Mouse (Mus musculus) liver, embryonic 15.5 days (tissue): ENCODE measurements around the gene Zfp622. TPM values are rescaled to one million over a fixed set of nuclear protein-coding genes. Genes with fewer than 3 reads are reported as not detected.
"Not testable (repeated sequence)": the region's sequence is repeated elsewhere in the genome, so short reads cannot be mapped to it uniquely, and the experiment has no call there.

ENCODE experiments used
- ATAC-seq: fragments of 200-750 bp; cut with Nextera tagmentation; 2 replicates; pipeline ENCODE4 v1.8.0; 2017; ENCODE audit warnings: moderate number of reproducible peaks, mild to moderate bottlenecking, moderate library complexity; ENCODE audit not compliant: insufficient read depth
- H3K27ac ChIP-seq: fragments of 300-500 bp; sonication (generic); replicated peaks from 2 replicates; pipeline ENCODE4 v1.5.1; 2015; ENCODE audit warnings: mild to moderate bottlenecking, inconsistent platforms
- H3K27me3 ChIP-seq: fragments of 300-500 bp; sonication (generic); 2 replicates; pipeline ENCODE4 v1.6.1; 2015; ENCODE audit warnings: mild to moderate bottlenecking, inconsistent platforms
- H3K36me3 ChIP-seq: fragments of 300-500 bp; sonication (generic); replicated peaks from 2 replicates; pipeline ENCODE4 v1.6.1; 2015; ENCODE audit warnings: moderate library complexity, mild to moderate bottlenecking, inconsistent platforms
- H3K4me1 ChIP-seq: fragments of 300-500 bp; sonication (generic); replicated peaks from 2 replicates; pipeline ENCODE4 v1.6.1; 2015; ENCODE audit warnings: inconsistent platforms
- H3K4me2 ChIP-seq: fragments of 300-500 bp; sonication (generic); 2 replicates; pipeline ENCODE4 v1.6.1; 2015; ENCODE audit warnings: moderate library complexity, mild to moderate bottlenecking, inconsistent platforms
- H3K4me3 ChIP-seq: fragments of 300-500 bp; sonication (generic); replicated peaks from 2 replicates; pipeline ENCODE4 v1.5.1; 2015; ENCODE audit warnings: mild to moderate bottlenecking, inconsistent platforms
- H3K9ac ChIP-seq: fragments of 300-500 bp; sonication (generic); 2 replicates; pipeline ENCODE4 v1.6.1; 2015; ENCODE audit warnings: moderate library complexity, mild to moderate bottlenecking, inconsistent platforms
- H3K9me3 ChIP-seq: fragments of 300-500 bp; sonication (generic); replicated peaks from 2 replicates; pipeline ENCODE4 v1.6.1; 2016; ENCODE audit warnings: inconsistent platforms
- WGBS: fragments of 180-500 bp; shearing (Covaris S2); methylation state at CpG from one replicate; pipeline ENCODE4 v1.1.7; 2015; ENCODE audit warnings: mixed read lengths; ENCODE audit not compliant: insufficient replicate concordance; 5-methylcytosine and 5-hydroxymethylcytosine counted together
- polyA plus RNA-seq: library from polyadenylated mRNA; unstranded; fragments of >200 nt; fragmentation: Nextera tagmentation; extraction: Ambion mirVana; gene quantifications from 2 replicates; pipeline ENCODE4 v1.2.1, GENCODE M21; 2015

Zfp622 gene
- polyA plus RNA-seq, 1 experiment from 2014 or later = 12.1 TPM

GRCm38 (mm10) chr15:25972758-25973157 is 11.4 kb upstream of the Zfp622 start:
- ATAC-seq = no peak
- WGBS = 57% methylated on average over 5 of the region's 5 CpGs
- no peaks in the 10 kb centered on the region for H3K27me3 ChIP-seq
- no peaks in the 10 kb centered on the region for H3K36me3 ChIP-seq
- H3K27ac ChIP-seq = no peak overlapping the region
- H3K4me2 ChIP-seq = no peak overlapping the region
- H3K9me3 ChIP-seq = no peaks in the 10 kb centered on the region
- no peak overlapping the region for H3K9ac ChIP-seq
- no peak overlapping the region for H3K4me3 ChIP-seq
- no peaks in the 10 kb centered on the region for H3K4me1 ChIP-seq

GRCm38 (mm10) chr15:25974352-25974751 is 9.8 kb upstream of the Zfp622 start:
- H3K27me3 ChIP-seq = no peaks in the 10 kb centered on the region
- H3K9me3 ChIP-seq = no peaks in the 10 kb centered on the region
- H3K4me2 ChIP-seq = no peak overlapping the region
- H3K36me3 ChIP-seq = no peaks in the 10 kb centered on the region
- WGBS = 73% methylated on average over 4 of the region's 4 CpGs
- no peak overlapping the region for H3K4me3 ChIP-seq
- H3K27ac ChIP-seq = no peak overlapping the region
- H3K9ac ChIP-seq = no peak overlapping the region
- no peaks in the 10 kb centered on the region for H3K4me1 ChIP-seq
- ATAC-seq = no peak

- H3K4me2 ChIP-seq = no peak overlapping the region
These were observed 8.4 kb upstream of the Zfp622 start for GRCm38 (mm10) chr15:25975810-25976209.

GRCm38 (mm10) chr15:25983614-25984013 is 552 bp upstream of the Zfp622 start:
- H3K4me3 ChIP-seq = peak overlapping the region; percentile 97
- peaks cover 19% of the 10 kb centered on the region for H3K36me3 ChIP-seq
- H3K4me1 ChIP-seq = peaks cover 28% of the 10 kb centered on the region
- ATAC-seq = 0 out of 2 replicates have a peak, but pooled peaks have one; percentile 1
- WGBS = 17% methylated on average over 6 of the region's 6 CpGs
- 0 out of 2 replicates have a peak overlapping the region, but pooled peaks have one; percentile 94 for H3K27ac ChIP-seq
- not testable (repeated sequence) for H3K9me3 ChIP-seq, H3K27me3 ChIP-seq
- peak overlapping the region; percentile 49 for H3K9ac ChIP-seq
- peak overlapping the region; percentile 88 for H3K4me2 ChIP-seq

More at GRCm38 (mm10) chr15:25975810-25976209, 8.4 kb upstream of the Zfp622 start:
- Histone ChIP-seq H3K4me3 (no peak overlapping the region), H3K9ac (no peak overlapping the region), H3K9me3 (no peaks in the 10 kb centered on the region), H3K36me3 (no peaks in the 10 kb centered on the region), H3K4me1 (no peaks in the 10 kb centered on the region), H3K27ac (no peak overlapping the region), H3K27me3 (no peaks in the 10 kb centered on the region)
- WGBS = 73% methylated on average over 6 of the region's 6 CpGs
- no peak for ATAC-seq

- Histone ChIP-seq H3K4me3 (peak overlapping the region; percentile 97), H3K9ac (peak overlapping the region; percentile 87), H3K9me3 (no peaks in the 10 kb centered on the region), H3K27me3 (no peaks in the 10 kb centered on the region), H3K36me3 (peaks cover 29% of the 10 kb centered on the region), H3K27ac (peak overlapping the region; percentile 94), H3K4me1 (peaks cover 28% of the 10 kb centered on the region), H3K4me2 (peak overlapping the region; percentile 88)
- ATAC-seq = no peak; the same call in 1 of the 2 replicates
- WGBS = under 1% methylated on average over 71 of the region's 71 CpGs
These were observed 747 bp downstream of the Zfp622 start for GRCm38 (mm10) chr15:25984734-25985492.

GRCm38 (mm10) chr15:25992992-25993727 is 9.0 kb downstream of the Zfp622 start:
- H3K9ac ChIP-seq = no peak overlapping the region

GRCm38 (mm10) chr15:25995521-25995920 is 11.4 kb downstream of the Zfp622 start:
- peaks cover 66% of the 10 kb centered on the region for H3K36me3 ChIP-seq
- no peak overlapping the region for H3K9ac ChIP-seq
- no peak overlapping the region for H3K4me2 ChIP-seq
- H3K27ac ChIP-seq = no peak overlapping the region
- no peaks in the 10 kb centered on the region for H3K27me3 ChIP-seq
- no peaks in the 10 kb centered on the region for H3K9me3 ChIP-seq
- ATAC-seq = no peak
- WGBS = 46% methylated on average over 2 of the region's 2 CpGs
- no peaks in the 10 kb centered on the region for H3K4me1 ChIP-seq
- no peak overlapping the region for H3K4me3 ChIP-seq

More at GRCm38 (mm10) chr15:25992992-25993727, 9.0 kb downstream of the Zfp622 start:
- Histone ChIP-seq H3K36me3 (peaks cover 86% of the 10 kb centered on the region), H3K4me3 (no peak overlapping the region), H3K4me1 (no peaks in the 10 kb centered on the region), H3K4me2 (no peak overlapping the region), H3K9me3 (no peaks in the 10 kb centered on the region), H3K27me3 (no peaks in the 10 kb centered on the region), H3K27ac (no peak overlapping the region)
- 56% methylated on average over 8 of the region's 8 CpGs for WGBS
- no peak for ATAC-seq

GRCm38 (mm10) chr15:25999545-25999944 is 15.4 kb downstream of the Zfp622 start:
- H3K4me2 ChIP-seq, H3K27me3 ChIP-seq, H3K9me3 ChIP-seq, H3K27ac ChIP-seq, ATAC-seq, H3K4me3 ChIP-seq, H3K4me1 ChIP-seq, H3K9ac ChIP-seq: not testable (repeated sequence)
- 71% methylated on average over 5 of the region's 5 CpGs for WGBS
- H3K36me3 ChIP-seq = peaks cover 32% of the 10 kb centered on the region

GRCm38 (mm10) chr15:26008621-26009020 is 24.5 kb downstream of the Zfp622 start:
- Histone ChIP-seq H3K27me3 (no peaks in the 10 kb centered on the region), H3K27ac (no peak overlapping the region), H3K4me1 (no peaks in the 10 kb centered on the region), H3K9ac (no peak overlapping the region), H3K9me3 (no peaks in the 10 kb centered on the region), H3K36me3 (no peaks in the 10 kb centered on the region), H3K4me3 (no peak overlapping the region), H3K4me2 (no peak overlapping the region)
- 59% methylated on average over 3 of the region's 3 CpGs for WGBS
- ATAC-seq = no peak

- ATAC-seq = no peak
- no peak overlapping the region for H3K27ac ChIP-seq
- H3K4me3 ChIP-seq = no peak overlapping the region
- H3K4me2 ChIP-seq = no peak overlapping the region
- H3K36me3 ChIP-seq = no peaks in the 10 kb centered on the region
- H3K27me3 ChIP-seq = no peaks in the 10 kb centered on the region
- H3K4me1 ChIP-seq = no peaks in the 10 kb centered on the region
- 68% methylated on average over 4 of the region's 4 CpGs for WGBS
- no peaks in the 10 kb centered on the region for H3K9me3 ChIP-seq
- H3K9ac ChIP-seq = no peak overlapping the region
These were observed 28.7 kb downstream of the Zfp622 start for GRCm38 (mm10) chr15:26012891-26013290.

- no peak for ATAC-seq
- no peak overlapping the region for H3K27ac ChIP-seq
- no peak overlapping the region for H3K9ac ChIP-seq
- H3K4me2 ChIP-seq = no peak overlapping the region
- H3K9me3 ChIP-seq = no peaks in the 10 kb centered on the region
- H3K4me3 ChIP-seq = no peak overlapping the region
- H3K27me3 ChIP-seq = no peaks in the 10 kb centered on the region
- WGBS = 31% methylated on average over 14 of the region's 14 CpGs
- no peaks in the 10 kb centered on the region for H3K36me3 ChIP-seq
- H3K4me1 ChIP-seq = no peaks in the 10 kb centered on the region
These were observed 32.0 kb downstream of the Zfp622 start for GRCm38 (mm10) chr15:26015979-26016665.
